Mouse (Mus musculus) intestine, postnatal 0 days (tissue): Measurements from ENCODE around the gene Agap1. TPM values are rescaled to one million over a fixed set of nuclear protein-coding genes. Genes with fewer than 3 reads are reported as not detected.

Source experiments
- ATAC-seq: fragments of 200-750 bp; cut with Nextera tagmentation; 2 replicates; pipeline ENCODE4 v1.8.0; 2017; ENCODE audit warnings: mild to moderate bottlenecking, moderate TSS enrichment, moderate library complexity
- H3K27ac ChIP-seq: fragments of 300-500 bp; sonication (generic); 2 replicates; pipeline ENCODE4 v1.5.1; 2014; ENCODE audit warnings: mild to moderate bottlenecking, low read depth, low read length, moderate library complexity
- H3K27me3 ChIP-seq: fragments of 300-500 bp; sonication (generic); replicated peaks from 2 replicates; pipeline ENCODE4 v1.6.1; 2014; ENCODE audit warnings: low read length, mixed read lengths; ENCODE audit not compliant: control insufficient read depth, insufficient read depth
- H3K36me3 ChIP-seq: fragments of 300-500 bp; sonication (generic); 2 replicates; pipeline ENCODE4 v1.6.1; 2014; ENCODE audit warnings: mild to moderate bottlenecking, moderate library complexity; ENCODE audit not compliant: control insufficient read depth, insufficient read depth
- H3K4me1 ChIP-seq: fragments of 300-500 bp; sonication (generic); replicated peaks from 2 replicates; pipeline ENCODE4 v1.6.1; 2014; ENCODE audit warnings: antibody characterized with exemption, low read length, mixed read lengths; ENCODE audit not compliant: control insufficient read depth, insufficient read depth
- H3K4me2 ChIP-seq: fragments of 300-500 bp; sonication (generic); replicated peaks from 2 replicates; pipeline ENCODE4 v1.6.1; 2014; ENCODE audit warnings: low read depth, mild to moderate bottlenecking, moderate library complexity
- H3K4me3 ChIP-seq: fragments of 300-500 bp; sonication (generic); 2 replicates; pipeline ENCODE4 v1.5.1; 2014; ENCODE audit warnings: low read depth, low read length
- H3K9ac ChIP-seq: fragments of 300-500 bp; sonication (generic); 2 replicates; pipeline ENCODE4 v1.6.1; 2014; ENCODE audit warnings: mild to moderate bottlenecking, low read depth, low read length
- H3K9me3 ChIP-seq: fragments of 300-500 bp; sonication (generic); 2 replicates; pipeline ENCODE4 v1.6.1; 2016; ENCODE audit warnings: mixed run types; ENCODE audit not compliant: control insufficient read depth
- CTCF ChIP-seq: sonication (generic); IDR thresholded peaks from 2 replicates; pipeline ENCODE4 v1.5.1; 2016; ENCODE audit warnings: low read depth, mild to moderate bottlenecking, control low read depth, antibody characterized with exemption, moderate library complexity
- WGBS: fragments of 180-500 bp; shearing (Covaris S2); extraction: QIAGEN DNeasy Blood & Tissue Kit; methylation state at CpG from one replicate; pipeline ENCODE4 v1.1.7; 2014; 5-methylcytosine and 5-hydroxymethylcytosine counted together
- polyA plus RNA-seq: library from polyadenylated mRNA; unstranded; fragments of >200 nt; fragmentation: Nextera tagmentation; extraction: Ambion mirVana; gene quantifications from 2 replicates; pipeline ENCODE4 v1.2.1, GENCODE M21; 2015

Gene Agap1
- polyA plus RNA-seq, 1 experiment from 2014 or later = 6.1 TPM

- no peak overlapping the region for H3K27ac ChIP-seq
- H3K4me3 ChIP-seq = no peak overlapping the region
- no peak for TF ChIP-seq CTCF
- WGBS = 31% methylated on average over 3 of the region's 3 CpGs
- H3K27me3 ChIP-seq = no peaks in the 10 kb centered on the region
- no peak overlapping the region for H3K4me2 ChIP-seq
- no peak for ATAC-seq
- no peak overlapping the region for H3K9ac ChIP-seq
- no peaks in the 10 kb centered on the region for H3K9me3 ChIP-seq
- no peaks in the 10 kb centered on the region; the same call in 1 of the 2 replicates for H3K36me3 ChIP-seq
- no peaks in the 10 kb centered on the region for H3K4me1 ChIP-seq
Observed at GRCm38 (mm10) chr1:89763912-89764311, 309.3 kb downstream of the Agap1 start.

DNA sequence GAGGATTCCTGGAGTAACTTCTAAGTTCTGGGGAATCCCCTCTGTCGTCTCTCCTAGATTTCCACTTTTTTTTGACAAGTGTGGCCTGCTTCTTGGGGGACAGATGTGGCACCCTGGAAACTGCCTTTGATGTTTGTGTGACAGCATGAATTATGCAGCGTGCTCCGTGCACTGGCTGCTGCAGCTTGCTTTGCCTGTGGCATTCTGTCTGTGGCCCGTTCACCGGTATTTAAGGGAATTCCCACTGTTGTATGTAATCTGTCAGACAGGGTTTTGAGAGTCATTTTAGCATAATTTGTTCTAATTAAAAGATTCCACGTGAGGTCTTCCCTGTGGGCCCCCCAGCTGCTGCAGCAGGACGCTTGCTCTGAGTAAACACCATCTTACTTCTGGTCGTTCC, 312.3 kb downstream of the Agap1 start:
- H3K9ac ChIP-seq = no peak overlapping the region
- H3K27ac ChIP-seq = no peak overlapping the region
- ATAC-seq = no peak
- no peak overlapping the region for H3K4me3 ChIP-seq
- no peaks in the 10 kb centered on the region for H3K4me1 ChIP-seq
- no peaks in the 10 kb centered on the region; the same call in 1 of the 2 replicates for H3K36me3 ChIP-seq
- no peak overlapping the region for H3K4me2 ChIP-seq
- no peak for TF ChIP-seq CTCF
- no peaks in the 10 kb centered on the region for H3K27me3 ChIP-seq
- H3K9me3 ChIP-seq = no peaks in the 10 kb centered on the region
- 54% methylated on average over 8 of the region's 8 CpGs for WGBS

DNA sequence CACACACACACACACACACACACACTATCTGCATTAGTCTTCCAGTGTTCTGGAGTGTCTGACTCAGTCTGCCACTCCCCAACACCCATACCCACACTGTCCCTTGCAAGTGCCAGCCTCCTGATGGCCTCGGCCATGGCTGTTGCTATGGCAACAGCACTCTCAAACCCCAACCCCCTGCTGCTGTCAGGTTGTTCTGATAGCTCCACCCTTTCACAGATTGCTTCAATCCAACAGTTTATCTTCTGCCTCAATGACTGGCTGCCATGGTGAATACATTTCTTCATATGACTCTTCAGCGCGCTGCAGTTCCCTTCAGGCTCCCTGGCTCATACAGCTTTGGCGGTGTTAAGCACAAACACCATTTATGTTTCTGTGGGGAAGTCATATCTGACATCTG, 315.0 kb downstream of the Agap1 start:
- H3K4me3 ChIP-seq = no peak overlapping the region
- 87% methylated on average over 4 of the region's 4 CpGs for WGBS

GRCm38 (mm10) chr1:89770298-89770697, 315.7 kb downstream of the Agap1 start:
- Histone ChIP-seq H3K4me3 (no peak overlapping the region), H3K27ac (no peak overlapping the region), H3K4me2 (no peak overlapping the region), H3K9ac (no peak overlapping the region), H3K4me1 (no peaks in the 10 kb centered on the region), H3K36me3 (peaks cover 5% of the 10 kb centered on the region; the same call in 1 of the 2 replicates), H3K27me3 (no peaks in the 10 kb centered on the region), H3K9me3 (no peaks in the 10 kb centered on the region)
- no peak for ATAC-seq
- WGBS = 77% methylated on average over 1 of the region's 1 CpGs
- peak; percentile 68 for TF ChIP-seq CTCF

More for the DNA sequence above, 315.0 kb downstream of the Agap1 start:
- Histone ChIP-seq H3K27me3 (no peaks in the 10 kb centered on the region), H3K4me2 (no peak overlapping the region), H3K27ac (no peak overlapping the region), H3K4me1 (no peaks in the 10 kb centered on the region), H3K36me3 (peaks cover 5% of the 10 kb centered on the region; the same call in 1 of the 2 replicates), H3K9me3 (no peaks in the 10 kb centered on the region), H3K9ac (no peak overlapping the region)
- TF ChIP-seq CTCF = no peak
- no peak for ATAC-seq

GRCm38 (mm10) chr1:89775750-89776149, 321.1 kb downstream of the Agap1 start:
- Histone ChIP-seq H3K36me3 (peaks cover 5% of the 10 kb centered on the region; the same call in 1 of the 2 replicates), H3K27ac (no peak overlapping the region), H3K9me3 (no peaks in the 10 kb centered on the region), H3K4me1 (no peaks in the 10 kb centered on the region), H3K4me3 (no peak overlapping the region), H3K27me3 (no peaks in the 10 kb centered on the region), H3K9ac (no peak overlapping the region), H3K4me2 (no peak overlapping the region)
- TF ChIP-seq CTCF = no peak
- ATAC-seq = no peak
- WGBS = 68% methylated on average over 4 of the region's 4 CpGs

GRCm38 (mm10) chr1:89780675-89781074, 326.1 kb downstream of the Agap1 start:
- ATAC-seq = no peak
- 95% methylated on average over 2 of the region's 2 CpGs for WGBS
- H3K27me3 ChIP-seq = no peaks in the 10 kb centered on the region

GRCm38 (mm10) chr1:89781861-89782260, 327.3 kb downstream of the Agap1 start:
- H3K4me3 ChIP-seq = no peak overlapping the region
- no peak for ATAC-seq
- H3K9me3 ChIP-seq = no peaks in the 10 kb centered on the region
- peaks cover 6% of the 10 kb centered on the region; the same call in 1 of the 2 replicates for H3K36me3 ChIP-seq
- no peak overlapping the region for H3K27ac ChIP-seq
- H3K27me3 ChIP-seq = no peaks in the 10 kb centered on the region
- H3K4me2 ChIP-seq = no peak overlapping the region
- no peak overlapping the region for H3K9ac ChIP-seq
- 62% methylated on average over 8 of the region's 8 CpGs for WGBS
- H3K4me1 ChIP-seq = no peaks in the 10 kb centered on the region
- TF ChIP-seq CTCF = no peak

More at GRCm38 (mm10) chr1:89780675-89781074, 326.1 kb downstream of the Agap1 start:
- Histone ChIP-seq H3K27ac (no peak overlapping the region), H3K4me1 (no peaks in the 10 kb centered on the region), H3K9ac (no peak overlapping the region), H3K9me3 (no peaks in the 10 kb centered on the region), H3K4me3 (no peak overlapping the region), H3K36me3 (peaks cover 5% of the 10 kb centered on the region; the same call in 1 of the 2 replicates), H3K4me2 (no peak overlapping the region)
- no peak for TF ChIP-seq CTCF
